Mouse (Mus musculus): ENCODE data around the gene Sde2. TPM values are rescaled to one million over a fixed set of nuclear protein-coding genes. Genes with fewer than 3 reads are reported as not detected.

The Sde2 gene
- polyA plus RNA-seq, 1 experiment from 2014 or later = 36.7 TPM

- ATAC-seq (ENCODE audit: low FRiP score, low read depth) = no peak
- no peak overlapping the region for H3K4me3 ChIP-seq
- H3K27ac ChIP-seq (replicated peaks) = no peak overlapping the region
- WGBS = 73% methylated on average over 4 of the region's 4 CpGs
- no peaks in the 10 kb centered on the region for H3K4me1 ChIP-seq
- H3K4me2 ChIP-seq (replicated peaks) = no peak overlapping the region
- H3K36me3 ChIP-seq = 0 out of 2 replicates have a peak, but pooled peaks cover 3% of the 10 kb centered on the region
- H3K9me3 ChIP-seq = no peaks in the 10 kb centered on the region
- no peak overlapping the region for H3K9ac ChIP-seq (replicated peaks)
- H3K27me3 ChIP-seq = no peaks in the 10 kb centered on the region
Measured at GRCm38 (mm10) chr1:180913797-180914196, 62.9 kb downstream of the Sde2 start.

GRCm38 (mm10) chr1:180916425-180916824 is 65.5 kb downstream of the Sde2 start:
- no peaks in the 10 kb centered on the region for H3K27me3 ChIP-seq
- H3K4me3 ChIP-seq = no peak overlapping the region
- peaks cover 3% of the 10 kb centered on the region; the same call in 1 of the 2 replicates for H3K4me1 ChIP-seq
- H3K4me2 ChIP-seq (replicated peaks) = no peak overlapping the region
- H3K9me3 ChIP-seq = no peaks in the 10 kb centered on the region
- WGBS = 90% methylated on average over 11 of the region's 11 CpGs
- H3K36me3 ChIP-seq = no peaks in the 10 kb centered on the region
- H3K9ac ChIP-seq (replicated peaks) = no peak overlapping the region
- no peak for ATAC-seq (ENCODE audit: low FRiP score, low read depth)
- no peak overlapping the region for H3K27ac ChIP-seq (replicated peaks)

GRCm38 (mm10) chr1:180917053-180917452 is 66.1 kb downstream of the Sde2 start:
- 59% methylated on average over 1 of the region's 1 CpGs for WGBS

More at GRCm38 (mm10) chr1:180917053-180917452, 66.1 kb downstream of the Sde2 start:
- Histone ChIP-seq H3K4me3 (no peak overlapping the region), H3K27ac (replicated peaks) (no peak overlapping the region), H3K36me3 (no peaks in the 10 kb centered on the region), H3K27me3 (no peaks in the 10 kb centered on the region), H3K9ac (replicated peaks) (no peak overlapping the region), H3K4me1 (peaks cover 3% of the 10 kb centered on the region; the same call in 1 of the 2 replicates), H3K4me2 (replicated peaks) (no peak overlapping the region), H3K9me3 (no peaks in the 10 kb centered on the region)
- no peak for ATAC-seq (ENCODE audit: low FRiP score, low read depth)

Other genes starting within 250 kb of the Sde2 start
- gene Lin9, start 210.0 kb upstream of the Sde2 start, polyA plus RNA-seq (2016; fragmentation: Nextera tagmentation; extraction: Ambion mirVana) = 24.7 and 25.9 TPM in 2 replicates
- gene Mixl1, start 154.1 kb upstream of the Sde2 start, polyA plus RNA-seq (2016; fragmentation: Nextera tagmentation; extraction: Ambion mirVana) = 0.08 TPM in 1 of 2 replicates, not detected in the other
- 27.4 and 29.3 TPM in 2 replicates for gene Acbd3, start 125.1 kb upstream of the Sde2 start, polyA plus RNA-seq (2016; fragmentation: Nextera tagmentation; extraction: Ambion mirVana)
- 3,369 and 3,552 TPM in 2 replicates for gene H3f3a, start 37.2 kb upstream of the Sde2 start, polyA plus RNA-seq (2016; fragmentation: Nextera tagmentation; extraction: Ambion mirVana)
- gene Lefty2, start 42.0 kb downstream of the Sde2 start, polyA plus RNA-seq (2016; fragmentation: Nextera tagmentation; extraction: Ambion mirVana) = not detected in 2 replicates
- gene Pycr2, start 53.2 kb downstream of the Sde2 start, polyA plus RNA-seq (2016; fragmentation: Nextera tagmentation; extraction: Ambion mirVana) = 94.0 and 98.4 TPM in 2 replicates
- 0.56 and 1.6 TPM in 2 replicates for gene Lefty1, start 83.9 kb downstream of the Sde2 start, polyA plus RNA-seq (2016; fragmentation: Nextera tagmentation; extraction: Ambion mirVana)
- 2.9 TPM in 2 replicates for gene Tmem63a, start 91.2 kb downstream of the Sde2 start, polyA plus RNA-seq (2016; fragmentation: Nextera tagmentation; extraction: Ambion mirVana)
- 0.94 and 1.1 TPM in 2 replicates for gene Ephx1, start 169.8 kb downstream of the Sde2 start, polyA plus RNA-seq (2016; fragmentation: Nextera tagmentation; extraction: Ambion mirVana)
- gene 9130409I23Rik, start 200.1 kb downstream of the Sde2 start, polyA plus RNA-seq (2016; fragmentation: Nextera tagmentation; extraction: Ambion mirVana) = 0.12 TPM in 1 of 2 replicates, not detected in the other

Measured in midbrain, embryonic 12.5 days (tissue).